Mouse (Mus musculus) MN1 (cell line): ENCODE results near the gene Rdh11.

ENCODE experiments used
- DNase-seq: peaks from one replicate; pipeline ENCODE4 v3.0.0-alpha.2; 2016; ENCODE audit warnings: low spot score

The Rdh11 gene

GRCm38 (mm10) chr12:79139417-79139816, 52.7 kb downstream of the Rdh11 start:
- no peak for DNase-seq

- no peak for DNase-seq
Measured at GRCm38 (mm10) chr12:79138999-79139398, 53.1 kb downstream of the Rdh11 start.

GRCm38 (mm10) chr12:79136949-79137348, 55.1 kb downstream of the Rdh11 start:
- no peak for DNase-seq

GRCm38 (mm10) chr12:79135105-79135504, 57.0 kb downstream of the Rdh11 start:
- no peak for DNase-seq

- DNase-seq, result no peak
Measured at GRCm38 (mm10) chr12:79134676-79135075, 57.4 kb downstream of the Rdh11 start.

- no peak for DNase-seq
Measured at GRCm38 (mm10) chr12:79131706-79132460, 60.2 kb downstream of the Rdh11 start.

- DNase-seq, result no peak
Measured at GRCm38 (mm10) chr12:79131178-79131675, 60.9 kb downstream of the Rdh11 start.

GRCm38 (mm10) chr12:79130299-79131177, 61.6 kb downstream of the Rdh11 start, which contains the start of gene Arg2:
TSS of gene Arg2 (plus strand) at chr12:79130777.
- DNase-seq, result peak; percentile 69
